Mouse (Mus musculus) forebrain, embryonic 13.5 days (tissue): ENCODE results near the gene Aldh4a1. TPM values are rescaled to one million over a fixed set of nuclear protein-coding genes. Genes with fewer than 3 reads are reported as not detected.

ENCODE experiments used
- ATAC-seq: fragments of 200-750 bp; cut with Nextera tagmentation; 2 replicates; pipeline ENCODE4 v1.8.0; 2017
- H3K27ac ChIP-seq: fragments of 300-500 bp; sonication (generic); 2 replicates; pipeline ENCODE4 v1.5.1; 2015; ENCODE audit warnings: inconsistent platforms, mild to moderate bottlenecking, moderate library complexity
- H3K27me3 ChIP-seq: fragments of 300-500 bp; sonication (generic); 2 replicates; pipeline ENCODE4 v1.6.1; 2015; ENCODE audit warnings: mild to moderate bottlenecking, inconsistent platforms
- H3K36me3 ChIP-seq: fragments of 300-500 bp; sonication (generic); 2 replicates; pipeline ENCODE4 v1.6.1; 2015; ENCODE audit warnings: mild to moderate bottlenecking, inconsistent platforms; ENCODE audit not compliant: poor library complexity, severe bottlenecking
- H3K4me1 ChIP-seq: fragments of 300-500 bp; sonication (generic); 2 replicates; pipeline ENCODE4 v1.6.1; 2015; ENCODE audit warnings: inconsistent platforms
- H3K4me2 ChIP-seq: fragments of 300-500 bp; sonication (generic); 2 replicates; pipeline ENCODE4 v1.6.1; 2015; ENCODE audit warnings: inconsistent platforms, mild to moderate bottlenecking, moderate library complexity
- H3K4me3 ChIP-seq: fragments of 300-500 bp; sonication (generic); 2 replicates; pipeline ENCODE4 v1.5.1; 2015; ENCODE audit warnings: mild to moderate bottlenecking, inconsistent platforms
- H3K9ac ChIP-seq: fragments of 300-500 bp; sonication (generic); 2 replicates; pipeline ENCODE4 v1.6.1; 2015; ENCODE audit warnings: mild to moderate bottlenecking, inconsistent platforms
- H3K9me3 ChIP-seq: fragments of 300-500 bp; sonication (generic); replicated peaks from 2 replicates; pipeline ENCODE4 v1.6.1; 2016; ENCODE audit warnings: inconsistent platforms
- WGBS: fragments of 180-500 bp; shearing (Covaris S2); methylation state at CpG from one replicate; pipeline ENCODE4 v1.1.7; 2015; 5-methylcytosine and 5-hydroxymethylcytosine counted together
- polyA plus RNA-seq: library from polyadenylated mRNA; unstranded; fragments of >200 nt; fragmentation: Nextera tagmentation; extraction: Ambion mirVana; gene quantifications from 2 replicates; pipeline ENCODE4 v1.2.1, GENCODE M21; 2015

The Aldh4a1 gene
- 20.9 and 21.1 TPM in 2 replicates for polyA plus RNA-seq

GRCm38 (mm10) chr4:139622373-139623282 lies at the start of gene Aldh4a1:
Gene Aldh4a1, plus strand, starts transcription at chr4:139622866.
- peak within 1 kb of the TSS; percentile 88 for H3K4me2 ChIP-seq
- no peaks in the 10 kb centered on the region for H3K27me3 ChIP-seq
- no peaks in the 10 kb centered on the region for H3K9me3 ChIP-seq
- H3K36me3 ChIP-seq, result no peaks in the 10 kb centered on the region
- H3K4me1 ChIP-seq, result peaks cover 23% of the 10 kb centered on the region
- peak within 1 kb of the TSS; percentile 80 for H3K27ac ChIP-seq
- peak; percentile 100 for ATAC-seq
- WGBS, result under 1% methylated on average over 33 of the region's 38 CpGs
- H3K9ac ChIP-seq, result peak within 1 kb of the TSS; percentile 87
- H3K4me3 ChIP-seq, result peak within 1 kb of the TSS; percentile 80

GRCm38 (mm10) chr4:139572928-139573512 lies 49.6 kb upstream of the Aldh4a1 start:
- Histone ChIP-seq H3K4me1 (peaks cover 24% of the 10 kb centered on the region), H3K27me3 (peaks cover 14% of the 10 kb centered on the region; the same call in 1 of the 2 replicates), H3K4me2 (no peak overlapping the region), H3K27ac (no peak overlapping the region), H3K9me3 (no peaks in the 10 kb centered on the region), H3K36me3 (no peaks in the 10 kb centered on the region), H3K9ac (no peak overlapping the region), H3K4me3 (no peak overlapping the region)
- ATAC-seq, result no peak
- WGBS, result 85% methylated on average over 12 of the region's 12 CpGs

- WGBS, result under 1% methylated on average over 47 of the region's 52 CpGs
- peak overlapping the region; percentile 85 for H3K9ac ChIP-seq
- ATAC-seq, result peak; percentile 95
Measured at GRCm38 (mm10) chr4:139574156-139574798, 48.4 kb upstream of the Aldh4a1 start.

DNA sequence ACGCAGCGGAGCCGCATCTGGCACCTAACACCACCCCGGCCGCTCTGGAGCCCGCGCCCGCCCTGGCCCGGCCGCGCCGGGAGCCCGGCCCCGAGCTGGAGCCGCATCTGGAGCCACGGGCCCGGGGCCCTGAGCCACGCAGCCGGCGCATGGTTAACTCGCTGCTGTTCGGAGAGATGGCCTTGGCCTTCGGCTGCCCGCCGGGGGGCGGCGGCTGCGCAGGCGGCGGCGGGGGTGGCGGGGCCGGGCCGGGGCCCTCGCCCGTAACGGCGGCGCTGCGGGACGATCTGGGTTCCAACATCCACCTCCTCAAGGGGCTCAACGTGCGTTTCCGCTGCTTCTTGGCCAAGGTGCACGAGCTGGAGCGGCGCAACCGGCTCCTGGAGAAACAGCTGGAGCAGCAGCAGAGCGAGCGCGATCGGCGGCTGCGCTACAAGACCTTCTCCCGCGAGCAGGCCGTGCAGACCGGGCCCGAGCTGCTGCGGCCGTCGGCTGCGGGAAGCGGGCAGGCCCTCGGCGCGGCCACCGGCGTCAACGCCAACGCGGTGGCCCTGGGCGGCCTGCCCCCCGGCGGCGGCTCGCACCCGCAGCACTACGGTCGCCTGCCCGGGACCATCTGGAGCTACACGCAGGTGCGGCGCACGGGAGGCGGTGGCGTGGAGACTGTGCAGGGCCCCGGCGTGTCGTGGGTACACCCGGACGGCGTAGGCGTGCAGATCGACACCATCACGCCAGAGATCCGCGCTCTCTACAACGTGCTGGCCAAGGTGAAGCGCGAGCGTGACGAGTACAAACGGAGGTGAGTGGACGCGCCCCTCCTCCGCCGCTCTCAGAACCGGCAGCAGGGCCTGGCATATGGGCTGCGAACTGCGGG lies 47.6 kb upstream of the Aldh4a1 start:
- Histone ChIP-seq H3K9ac (peak overlapping the region; percentile 85), H3K9me3 (no peaks in the 10 kb centered on the region), H3K4me1 (peaks cover 24% of the 10 kb centered on the region), H3K4me2 (peak overlapping the region; percentile 97), H3K4me3 (peak overlapping the region; percentile 79), H3K27ac (peak overlapping the region; percentile 72), H3K27me3 (peaks cover 14% of the 10 kb centered on the region; the same call in 1 of the 2 replicates), H3K36me3 (no peaks in the 10 kb centered on the region)
- under 1% methylated on average over 111 of the region's 111 CpGs for WGBS
- ATAC-seq, result peak; percentile 12; the same call in 1 of the 2 replicates

More at GRCm38 (mm10) chr4:139574156-139574798, 48.4 kb upstream of the Aldh4a1 start:
- Histone ChIP-seq H3K27ac (peak overlapping the region; percentile 72), H3K9me3 (no peaks in the 10 kb centered on the region), H3K36me3 (no peaks in the 10 kb centered on the region), H3K4me3 (peak overlapping the region; percentile 79), H3K4me1 (peaks cover 24% of the 10 kb centered on the region), H3K27me3 (peaks cover 14% of the 10 kb centered on the region; the same call in 1 of the 2 replicates), H3K4me2 (peak overlapping the region; percentile 97)

DNA sequence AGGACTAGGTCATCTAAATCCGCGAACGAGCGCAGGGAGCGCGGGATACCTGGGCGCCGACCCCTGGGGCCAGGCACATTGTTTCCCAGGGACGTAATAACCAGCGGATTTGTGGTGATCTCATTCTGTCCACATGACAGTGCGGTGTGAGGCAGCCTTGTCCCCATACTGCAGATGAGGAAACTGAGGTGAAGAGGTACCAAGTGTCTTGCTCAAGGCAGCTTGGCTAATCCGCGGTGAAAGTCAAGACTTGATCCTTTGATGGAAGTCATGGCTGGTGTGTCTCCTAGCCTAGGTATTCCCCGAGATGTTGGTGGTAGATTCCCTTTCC lies 47.0 kb upstream of the Aldh4a1 start:
- ATAC-seq, result no peak
- Histone ChIP-seq H3K27ac (no peak overlapping the region), H3K4me2 (peak overlapping the region; percentile 97), H3K9ac (peak overlapping the region; percentile 85), H3K27me3 (peaks cover 14% of the 10 kb centered on the region; the same call in 1 of the 2 replicates), H3K4me3 (peak overlapping the region; percentile 79), H3K36me3 (no peaks in the 10 kb centered on the region), H3K4me1 (peaks cover 30% of the 10 kb centered on the region), H3K9me3 (no peaks in the 10 kb centered on the region)
- WGBS, result 12% methylated on average over 14 of the region's 14 CpGs

DNA sequence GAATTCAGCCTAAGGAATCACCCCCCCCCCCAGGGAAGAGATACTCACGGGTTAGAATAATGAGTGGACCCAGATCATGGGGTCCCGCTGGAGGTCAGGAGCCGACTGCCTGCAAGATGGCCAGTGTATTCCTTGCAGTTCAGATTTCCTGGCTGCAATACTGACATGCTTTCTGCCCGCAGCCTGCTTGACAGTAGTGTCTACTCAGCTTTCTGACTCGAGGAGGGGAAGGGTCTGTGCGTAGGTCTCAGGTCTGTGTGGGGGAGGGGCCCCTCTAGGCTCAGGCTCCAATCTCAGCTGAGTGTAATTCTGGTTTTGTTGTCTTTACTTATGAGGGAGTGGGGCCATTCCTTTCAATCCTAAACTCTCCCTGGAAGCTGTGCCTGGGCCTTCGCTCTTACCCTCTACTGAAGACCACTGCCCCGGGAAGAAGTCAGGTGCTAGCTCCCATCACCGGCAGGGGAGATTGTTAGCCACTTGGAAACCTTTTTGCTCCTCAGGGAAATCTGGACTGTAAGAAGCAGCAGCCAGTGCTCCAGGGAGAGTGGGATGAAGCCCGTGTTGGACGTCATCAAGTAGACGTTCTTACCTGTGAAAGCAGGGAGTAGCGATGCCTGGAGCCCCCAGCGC lies 46.3 kb upstream of the Aldh4a1 start:
- 62% methylated on average over 14 of the region's 14 CpGs for WGBS
- H3K4me1 ChIP-seq, result peaks cover 37% of the 10 kb centered on the region

DNA sequence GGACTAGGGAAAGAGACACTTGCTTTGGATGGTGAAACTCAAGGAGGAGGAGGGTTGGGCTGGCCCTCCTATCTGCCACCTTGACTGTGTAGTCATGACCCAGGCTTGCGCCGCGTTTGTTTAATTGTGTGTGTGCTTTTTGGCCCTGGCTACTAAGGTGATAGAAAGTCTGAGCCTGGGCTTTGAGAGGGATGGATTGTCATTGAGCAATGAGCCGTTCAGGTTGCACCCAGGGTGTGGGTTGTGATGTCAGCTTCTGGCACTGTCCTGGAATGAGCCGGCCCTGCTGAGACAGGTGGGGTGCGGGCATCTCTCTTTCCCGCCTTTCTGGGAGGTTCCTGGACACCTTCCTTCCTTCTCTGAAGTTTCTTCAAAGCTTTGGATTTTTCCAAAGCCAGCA lies 45.7 kb upstream of the Aldh4a1 start:
- Histone ChIP-seq H3K36me3 (no peaks in the 10 kb centered on the region), H3K9ac (0 out of 2 replicates have a peak overlapping the region, but pooled peaks have one; percentile 28), H3K4me3 (no peak overlapping the region), H3K4me2 (peak overlapping the region; percentile 97; the same call in 1 of the 2 replicates), H3K9me3 (no peaks in the 10 kb centered on the region), H3K4me1 (peaks cover 40% of the 10 kb centered on the region), H3K27me3 (peaks cover 11% of the 10 kb centered on the region; the same call in 1 of the 2 replicates), H3K27ac (no peak overlapping the region)
- WGBS, result 87% methylated on average over 7 of the region's 7 CpGs
- ATAC-seq, result no peak

More for the DNA sequence above, 46.3 kb upstream of the Aldh4a1 start:
- H3K4me3 ChIP-seq, result 0 out of 2 replicates have a peak overlapping the region, but pooled peaks have one; percentile 12
- no peaks in the 10 kb centered on the region for H3K9me3 ChIP-seq
- peak overlapping the region; percentile 97 for H3K4me2 ChIP-seq
- ATAC-seq, result no peak
- no peaks in the 10 kb centered on the region for H3K36me3 ChIP-seq
- no peak overlapping the region for H3K27ac ChIP-seq
- H3K27me3 ChIP-seq, result peaks cover 14% of the 10 kb centered on the region; the same call in 1 of the 2 replicates
- H3K9ac ChIP-seq, result peak overlapping the region; percentile 28; the same call in 1 of the 2 replicates

DNA sequence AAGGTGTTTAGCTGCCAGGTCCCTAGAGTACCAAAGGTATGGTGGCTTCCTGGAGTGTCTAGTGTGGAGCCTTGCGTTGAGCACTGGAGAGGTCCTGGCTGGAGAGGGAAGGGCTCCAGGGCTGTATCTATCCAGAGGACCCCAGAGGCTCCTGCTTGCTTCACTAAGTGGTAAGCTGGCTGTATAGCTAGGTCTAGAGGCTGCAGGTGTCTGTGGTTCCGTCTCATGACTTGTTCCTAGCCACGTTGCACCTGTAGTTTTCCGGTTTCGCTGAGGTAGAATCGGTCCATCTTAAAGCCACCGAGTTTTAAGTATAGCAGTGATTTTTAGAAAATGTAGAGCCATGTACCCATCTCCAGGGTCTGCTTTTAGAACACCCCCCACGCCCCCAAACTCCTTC lies 44.3 kb upstream of the Aldh4a1 start:
- Histone ChIP-seq H3K4me2 (no peak overlapping the region), H3K27me3 (0 out of 2 replicates have a peak, but pooled peaks cover 5% of the 10 kb centered on the region), H3K4me1 (peaks cover 40% of the 10 kb centered on the region), H3K9me3 (no peaks in the 10 kb centered on the region), H3K27ac (no peak overlapping the region), H3K9ac (no peak overlapping the region), H3K4me3 (no peak overlapping the region), H3K36me3 (no peaks in the 10 kb centered on the region)
- 91% methylated on average over 8 of the region's 8 CpGs for WGBS
- no peak for ATAC-seq

- H3K4me1 ChIP-seq, result peaks cover 36% of the 10 kb centered on the region
Measured at GRCm38 (mm10) chr4:139579003-139579402, 43.7 kb upstream of the Aldh4a1 start.

GRCm38 (mm10) chr4:139579466-139579865 lies 43.2 kb upstream of the Aldh4a1 start:
- Histone ChIP-seq H3K36me3 (no peaks in the 10 kb centered on the region), H3K4me3 (no peak overlapping the region), H3K27me3 (0 out of 2 replicates have a peak, but pooled peaks cover 5% of the 10 kb centered on the region), H3K9me3 (no peaks in the 10 kb centered on the region), H3K4me2 (no peak overlapping the region), H3K9ac (no peak overlapping the region), H3K4me1 (peaks cover 34% of the 10 kb centered on the region), H3K27ac (no peak overlapping the region)
- 72% methylated on average over 6 of the region's 6 CpGs for WGBS
- ATAC-seq, result no peak

More at GRCm38 (mm10) chr4:139579003-139579402, 43.7 kb upstream of the Aldh4a1 start:
- WGBS, result 68% methylated on average over 10 of the region's 10 CpGs
- no peaks in the 10 kb centered on the region for H3K36me3 ChIP-seq
- H3K27me3 ChIP-seq, result 0 out of 2 replicates have a peak, but pooled peaks cover 5% of the 10 kb centered on the region
- ATAC-seq, result no peak
- H3K27ac ChIP-seq, result no peak overlapping the region
- no peak overlapping the region for H3K9ac ChIP-seq
- H3K4me3 ChIP-seq, result no peak overlapping the region
- no peak overlapping the region for H3K4me2 ChIP-seq
- H3K9me3 ChIP-seq, result no peaks in the 10 kb centered on the region
